8 mouse cellular contexts compared by ENCODE assay signal in genomic region chr16:34334919-34335318, GRCm38 (mm10).
DNase-seq lines count a peak whose midpoint lies in the region; ATAC-seq lines count a peak whose summit lies in the region.
"Had no signal": no experiment of that assay in that cellular context is flagged by ENCODE, and none has a peak within 500 bp of the region (broad histone marks: within the 10 kb centered on the region; RNA-seq: fewer than 3 reads in every experiment).

No protein-coding gene starts in this region.

- no peak overlapping the region for H3K4me3 ChIP-seq in kidney, embryonic 14.5 days (ENCODE audit: low read length)

- no peak overlapping the region for H3K4me2 ChIP-seq in kidney, embryonic 14.5 days (replicated peaks; ENCODE audit: low read depth, low read length)

- peak; percentile 62 for DNase-seq in kidney, adult 11 months
- peak; percentile 49 for DNase-seq in MN1 (ENCODE audit: low spot score)
- DNase-seq in adrenal gland, postnatal 36 days = peak; percentile 19 to 38
- DNase-seq in kidney, postnatal 36 days = peak; percentile 68 to 79
- DNase-seq in spleen, postnatal 14 days (ENCODE audit: low spot score in 2 of 2) = no peak
- DNase-seq in layer of hippocampus, adult 8-10 months (ENCODE audit: low spot score in 2 of 2) = no peak
- DNase-seq: liver had no signal

- no peak for ATAC-seq in kidney, embryonic 14.5 days (ENCODE audit: low FRiP score, low TSS enrichment)

- H3K4me1 ChIP-seq in kidney, embryonic 14.5 days (ENCODE audit: control insufficient read depth, insufficient read depth, low read length) = no peaks in the 10 kb centered on the region

- H3K9me3 ChIP-seq in kidney, embryonic 14.5 days (ENCODE audit: control insufficient read depth, low read length) = no peaks in the 10 kb centered on the region

- no peaks in the 10 kb centered on the region for H3K27me3 ChIP-seq in kidney, embryonic 14.5 days (ENCODE audit: control insufficient read depth, insufficient read depth, low read length)

- H3K36me3 ChIP-seq in kidney, embryonic 14.5 days (ENCODE audit: control insufficient read depth, insufficient read depth, low read length) = no peaks in the 10 kb centered on the region

- H3K9ac ChIP-seq in kidney, embryonic 14.5 days (ENCODE audit: low read depth, low read length) = no peak overlapping the region

- H3K27ac ChIP-seq in kidney, embryonic 14.5 days (ENCODE audit: low read depth, low read length) = no peak overlapping the region

- 80% methylated on average over 4 of the region's 4 CpGs for WGBS in kidney, embryonic 14.5 days

Comparison
In these comparisons a context has a peak if more than half of its experiments do, and no peak if none do; other contexts are left out.
1. DNase-seq: peak in kidney, adult 11 months (single experiment), MN1 (single experiment), adrenal gland, postnatal 36 days (2 of 2) and kidney, postnatal 36 days (2 of 2); none in spleen, postnatal 14 days (0 of 2) and layer of hippocampus, adult 8-10 months (0 of 2).